Mouse (Mus musculus) MEL (cell line): ENCODE data around the gene Ino80b. TPM values are rescaled to one million over a fixed set of nuclear protein-coding genes. Genes with fewer than 3 reads are reported as not detected.

Experiments used
- DNase-seq: peaks from one replicate; pipeline ENCODE4 v3.0.0; 2011; ENCODE audit warnings: low read depth, low spot score
- H3K27ac ChIP-seq: 2 replicates; pipeline ENCODE4 v1.5.1; 2012; ENCODE audit warnings: low read depth, mild to moderate bottlenecking, control low read depth, low read length, moderate library complexity; ENCODE audit not compliant: control insufficient read depth
- H3K27me3 ChIP-seq, 2 experiments: fragments of 150-350 bp in 1 of 2; sonication (generic) in 1 of 2; 2 replicates each; pipeline ENCODE4 v1.6.1; 2012; ENCODE audit warnings: low read length in 2 of 2, mild to moderate bottlenecking in 2 of 2, improper control_type of control experiment in 1 of 2, moderate library complexity in 1 of 2; ENCODE audit not compliant: insufficient read depth in 2 of 2, control insufficient read depth in 1 of 2
- H3K36me3 ChIP-seq, 2 experiments: 2 replicates each; pipeline ENCODE4 v1.6.1; 2012 to 2014; ENCODE audit warnings: low read length in 2 of 2, improper control_type of control experiment in 1 of 2, inconsistent platforms in 1 of 2, mild to moderate bottlenecking in 1 of 2; ENCODE audit not compliant: insufficient read depth in 2 of 2, control insufficient read depth in 1 of 2
- H3K4me1 ChIP-seq, 2 experiments: fragments of 150-350 bp in 1 of 2; sonication (generic) in 1 of 2; 2 replicates each; pipeline ENCODE4 v1.6.1; 2012; ENCODE audit warnings: low read length in 2 of 2, improper control_type of control experiment in 1 of 2, mild to moderate bottlenecking in 1 of 2; ENCODE audit not compliant: insufficient read depth in 2 of 2, control insufficient read depth in 1 of 2
- H3K4me3 ChIP-seq, 2 experiments: fragments of 150-350 bp in 1 of 2; sonication (generic) in 1 of 2; 2 replicates each; pipeline ENCODE4 v1.5.1; 2012; ENCODE audit warnings: low read depth in 2 of 2, low read length in 2 of 2, mild to moderate bottlenecking in 2 of 2, moderate library complexity in 2 of 2, control low read depth in 1 of 2, improper control_type of control experiment in 1 of 2; ENCODE audit not compliant: control insufficient read depth in 1 of 2, insufficient read depth in 1 of 2
- H3K79me2 ChIP-seq: 2 replicates; pipeline ENCODE4 v1.6.1; 2012; ENCODE audit warnings: mild to moderate bottlenecking, low read length, moderate library complexity; ENCODE audit not compliant: control insufficient read depth, poor library complexity, insufficient read depth
- H3K9ac ChIP-seq: 2 replicates; pipeline ENCODE4 v1.6.1; 2012; ENCODE audit warnings: low read depth, mild to moderate bottlenecking, control low read depth, low read length, moderate library complexity; ENCODE audit not compliant: control insufficient read depth, poor library complexity, severe bottlenecking
- H3K9me3 ChIP-seq: fragments of 150-350 bp; sonication (generic); replicated peaks from 2 replicates; pipeline ENCODE4 v1.6.1; 2012; ENCODE audit warnings: mild to moderate bottlenecking, low read length, improper control_type of control experiment, moderate library complexity; ENCODE audit not compliant: insufficient read depth
- BHLHE40 ChIP-seq: IDR thresholded peaks from 2 replicates; pipeline ENCODE4 v1.6.1; 2012; ENCODE audit warnings: low read depth, mild to moderate bottlenecking, inconsistent platforms, low read length, improper control_type of control experiment, borderline replicate concordance
- E2F4 ChIP-seq: IDR thresholded peaks from 2 replicates; pipeline ENCODE4 v1.6.1; 2011; ENCODE audit warnings: low read depth, low read length, improper control_type of control experiment, borderline replicate concordance
- JUND ChIP-seq: IDR thresholded peaks from 2 replicates; pipeline ENCODE4 v1.6.1; 2011; ENCODE audit warnings: low read depth, mild to moderate bottlenecking, improper control_type of control experiment, low read length
- MAFK ChIP-seq: IDR thresholded peaks from 2 replicates; pipeline ENCODE4 v1.6.1; 2011; ENCODE audit warnings: low read depth, mild to moderate bottlenecking, low read length, improper control_type of control experiment, borderline replicate concordance
- MAX ChIP-seq: IDR thresholded peaks from 2 replicates; pipeline ENCODE4 v1.6.1; 2011; ENCODE audit warnings: low read length, improper control_type of control experiment
- MYB ChIP-seq: IDR thresholded peaks from 2 replicates; pipeline ENCODE4 v1.6.1; 2011; ENCODE audit warnings: mild to moderate bottlenecking, low read depth, low read length, improper control_type of control experiment
- NRF1 ChIP-seq: IDR thresholded peaks from 2 replicates; pipeline ENCODE4 v1.6.1; 2014; ENCODE audit warnings: low read depth, mild to moderate bottlenecking, inconsistent platforms, low read length, improper control_type of control experiment, moderate library complexity; ENCODE audit not compliant: poor library complexity, insufficient read depth, severe bottlenecking
- POLR2A ChIP-seq, 2 experiments: IDR thresholded peaks; 2 replicates each; pipeline ENCODE4 v1.6.1; 2011 to 2012; ENCODE audit warnings: low read length in 2 of 2, mild to moderate bottlenecking in 2 of 2, control low read depth in 1 of 2, improper control_type of control experiment in 1 of 2, low read depth in 1 of 2, moderate library complexity in 1 of 2; ENCODE audit not compliant: control insufficient read depth in 1 of 2, insufficient read depth in 1 of 2, poor library complexity in 1 of 2
- TBP ChIP-seq: IDR thresholded peaks from 2 replicates; pipeline ENCODE4 v1.8.0; 2011; ENCODE audit warnings: low read depth, low read length, improper control_type of control experiment
- UBTF ChIP-seq: IDR thresholded peaks from 2 replicates; pipeline ENCODE4 v1.6.1; 2012; ENCODE audit warnings: low read depth, mild to moderate bottlenecking, inconsistent platforms, low read length, improper control_type of control experiment, moderate library complexity, borderline replicate concordance; ENCODE audit not compliant: insufficient read depth
- USF1 ChIP-seq: IDR thresholded peaks from 2 replicates; pipeline ENCODE4 v1.6.1; 2014; ENCODE audit warnings: low read depth, mild to moderate bottlenecking, inconsistent platforms, low read length, improper control_type of control experiment, moderate library complexity
- ZKSCAN1 ChIP-seq: IDR thresholded peaks from 2 replicates; pipeline ENCODE4 v1.6.1; 2012; ENCODE audit warnings: low read depth, mild to moderate bottlenecking, inconsistent platforms, low read length, improper control_type of control experiment, moderate library complexity
- polyA plus RNA-seq, 2 experiments: library from polyadenylated mRNA; stranded (reverse) in 1 of 2; unstranded in 1 of 2; fragments of >175 nt in 1 of 2; fragments of >200 nt in 1 of 2; gene quantifications; 2 replicates each; pipeline versions ENCODE4 v1.2.1 to v1.2.4; 2012; ENCODE audit warnings: low replicate concordance in 2 of 2, low read depth in 1 of 2; ENCODE audit not compliant: insufficient read length in 2 of 2, insufficient read depth in 1 of 2, missing spikeins in 1 of 2
- total RNA-seq: library from RNA; depleted of rRNA; stranded (reverse); fragments of 300-350 nt; gene quantifications from 2 replicates; pipeline ENCODE4 v1.2.3, GENCODE M21; 2012

The Ino80b gene
- total and polyA plus RNA-seq, 3 experiments: 30.6 to 40.9 TPM; not detected in 1

DNA sequence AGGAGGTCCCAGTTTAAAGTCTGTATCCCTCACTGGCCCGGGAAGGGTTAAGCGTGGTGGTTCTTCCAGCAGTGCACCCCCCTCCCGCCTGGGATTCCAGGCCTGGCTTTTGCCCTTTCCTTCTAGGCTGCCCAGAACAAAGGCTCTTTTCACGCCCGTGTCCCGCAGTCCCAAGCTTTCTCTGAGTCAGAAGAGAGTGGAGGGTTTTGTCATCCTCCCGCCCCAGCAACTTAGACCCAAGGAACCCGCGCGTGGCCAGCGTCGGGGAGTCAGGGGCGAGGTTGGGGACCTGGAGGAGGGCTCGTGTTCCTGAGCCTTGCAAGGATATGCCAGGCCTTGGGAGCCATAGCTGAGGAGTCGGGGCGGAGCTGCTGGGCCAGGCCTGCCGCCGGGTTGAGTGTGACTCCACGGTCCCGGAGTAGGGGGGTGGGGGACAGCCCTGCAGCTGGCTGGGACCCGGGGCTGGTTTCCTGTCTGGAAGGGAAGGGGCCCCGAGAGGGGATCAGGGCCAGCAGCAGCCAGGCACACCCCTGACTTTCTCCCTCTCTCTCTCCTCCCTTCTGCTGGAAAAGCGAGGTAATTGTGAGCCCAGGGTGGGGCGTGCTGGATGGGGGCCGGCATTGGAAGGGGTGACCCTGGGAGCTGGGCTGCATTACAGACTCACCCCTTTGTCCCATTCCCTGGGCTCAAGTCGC, 11.8 kb upstream of the Ino80b start (continued):
- 0 out of 2 replicates have a peak, but pooled peaks have one; percentile 57 for TF ChIP-seq UBTF
- no peak for TF ChIP-seq TBP
- no peak for TF ChIP-seq MAFK
- no peak for TF ChIP-seq MYB
- TF ChIP-seq ZKSCAN1: no peak
- TF ChIP-seq POLR2A (IDR thresholded peaks at IDR 0.05; ENCODE audit: control insufficient read depth in 1 of 2, insufficient read depth in 1 of 2, low read depth in 1 of 2, low read length in 2 of 2, poor library complexity in 1 of 2): 0 out of 4 replicates have a peak, but pooled peaks of 1 of the 2 experiments have one; percentile 15
- no peak for TF ChIP-seq USF1
- TF ChIP-seq JUND: no peak
- TF ChIP-seq BHLHE40: no peak
- TF ChIP-seq MAX: 0 out of 2 replicates have a peak, but pooled peaks have one; percentile 9
- TF ChIP-seq NRF1: no peak

GRCm38 (mm10) chr6:83136291-83136880, 11.2 kb upstream of the Ino80b start:
- DNase-seq: peak; percentile 38
- Histone ChIP-seq H3K4me3 (peak overlapping the region; percentile 72 to 91), H3K9ac (peak overlapping the region; percentile 89), H3K4me1 (peaks cover 0 to 15% of the 10 kb centered on the region in 2 experiments; a peak in 3 of 4 replicates), H3K27ac (no peak overlapping the region), H3K27me3 (no peaks in the 10 kb centered on the region), H3K79me2 (peaks cover 6% of the 10 kb centered on the region; the same call in 1 of the 2 replicates), H3K36me3 (no peaks in the 10 kb centered on the region), H3K9me3 (no peaks in the 10 kb centered on the region)
- no peak for TF ChIP-seq USF1
- TF ChIP-seq POLR2A (IDR thresholded peaks at IDR 0.05; ENCODE audit: control insufficient read depth in 1 of 2, insufficient read depth in 1 of 2, low read depth in 1 of 2, low read length in 2 of 2, poor library complexity in 1 of 2): 0 out of 4 replicates have a peak, but pooled peaks of 1 of the 2 experiments have one; percentile 26

- H3K27me3 ChIP-seq: no peaks in the 10 kb centered on the region
- H3K79me2 ChIP-seq: peaks cover 6% of the 10 kb centered on the region; the same call in 1 of the 2 replicates
- no peaks in the 10 kb centered on the region for H3K9me3 ChIP-seq
- no peak overlapping the region for H3K27ac ChIP-seq
- no peak for TF ChIP-seq E2F4
- no peak for DNase-seq
- H3K4me1 ChIP-seq: peaks cover 0 to 18% of the 10 kb centered on the region in 2 experiments; a peak in 3 of 4 replicates
- H3K4me3 ChIP-seq: no peak overlapping the region
- H3K9ac ChIP-seq: no peak overlapping the region
- H3K36me3 ChIP-seq: no peaks in the 10 kb centered on the region; a peak in 1 of 4 replicates
Observed at GRCm38 (mm10) chr6:83135571-83136161, 10.4 kb upstream of the Ino80b start.
